ENCODE assay signal across 20 mouse cellular contexts in genomic region chr2:129057920-129058361, GRCm38 (mm10). TPM values are rescaled to one million over a fixed set of nuclear protein-coding genes. Genes with fewer than 3 reads are reported as not detected.
DNase-seq lines count a peak whose midpoint lies in the region; ATAC-seq and TF ChIP-seq lines count a peak whose summit lies in the region.
"Had no signal": no experiment of that assay in that cellular context is flagged by ENCODE, and none has a peak within 500 bp of the region (broad histone marks: within the 10 kb centered on the region; RNA-seq: fewer than 3 reads in every experiment).

No protein-coding gene starts in this region.

- no peak overlapping the region for H3K9ac ChIP-seq in stomach, embryonic 15.5 days
- H3K9ac ChIP-seq in stomach, postnatal 0 days (ENCODE audit: low read length) = no peak overlapping the region
- H3K9ac ChIP-seq in liver, embryonic 11.5 days (ENCODE audit: low read depth, low read length) = peak overlapping the region; percentile 34; the same call in 1 of the 2 replicates
- H3K9ac ChIP-seq in liver, embryonic 15.5 days = peak overlapping the region; percentile 4; the same call in 1 of the 2 replicates
- H3K9ac ChIP-seq in hindbrain, embryonic 16.5 days (ENCODE audit: low read depth, low read length) = no peak overlapping the region
- H3K9ac ChIP-seq: embryonic facial prominence, embryonic 13.5 days; hindbrain, embryonic 12.5 days had no signal

- no peak for DNase-seq in stomach, postnatal 0 days (ENCODE audit: low spot score)
- no peak for DNase-seq in liver, embryonic 11.5 days (ENCODE audit: low spot score)
- no peak for DNase-seq in urinary bladder, postnatal 10 days (ENCODE audit: low spot score)
- no peak for DNase-seq in kidney, adult 11 months
- DNase-seq: adrenal gland, postnatal 10 days; cerebellum, adult 18-20 months; cerebellum, adult 9-11 months; cerebellum, postnatal 36 days; gastrocnemius, adult 2 months; gastrocnemius, postnatal 25 days; heart, postnatal 10 days; heart, postnatal 4 days had no signal

- H3K4me1 ChIP-seq in stomach, embryonic 15.5 days = no peaks in the 10 kb centered on the region
- H3K4me1 ChIP-seq in stomach, postnatal 0 days (replicated peaks; ENCODE audit: control insufficient read depth, insufficient read depth) = no peaks in the 10 kb centered on the region
- H3K4me1 ChIP-seq in liver, embryonic 11.5 days (replicated peaks; ENCODE audit: control insufficient read depth, insufficient read depth, low read length) = 0 out of 2 replicates have a peak, but pooled peaks cover 4% of the 10 kb centered on the region
- peaks cover 21% of the 10 kb centered on the region for H3K4me1 ChIP-seq in liver, embryonic 15.5 days (replicated peaks)
- no peaks in the 10 kb centered on the region for H3K4me1 ChIP-seq in hindbrain, embryonic 16.5 days (ENCODE audit: control insufficient read depth, insufficient read depth, low read depth, low read length)
- H3K4me1 ChIP-seq: embryonic facial prominence, embryonic 13.5 days; forebrain, embryonic 10.5 days; hindbrain, embryonic 12.5 days had no signal

- H3K27ac ChIP-seq in stomach, embryonic 15.5 days = no peak overlapping the region
- no peak overlapping the region for H3K27ac ChIP-seq in stomach, postnatal 0 days (replicated peaks)
- no peak overlapping the region for H3K27ac ChIP-seq in liver, embryonic 11.5 days (ENCODE audit: low read depth, low read length)
- H3K27ac ChIP-seq in liver, embryonic 15.5 days (replicated peaks) = peak overlapping the region; percentile 51; the same call in 1 of the 2 replicates
- H3K27ac ChIP-seq in hindbrain, embryonic 16.5 days (ENCODE audit: low read depth, low read length) = no peak overlapping the region
- H3K27ac ChIP-seq: embryonic facial prominence, embryonic 13.5 days; forebrain, embryonic 10.5 days; gastrocnemius, adult 2 months; hindbrain, embryonic 12.5 days; hindbrain, postnatal 0 days had no signal

- peak; percentile 63; the same call in 1 of the 2 replicates for ATAC-seq in stomach, embryonic 15.5 days (ENCODE audit: insufficient read depth, low FRiP score, low read depth)
- ATAC-seq in stomach, postnatal 0 days (ENCODE audit: low FRiP score, low TSS enrichment) = no peak
- peak; percentile 96 for ATAC-seq in liver, embryonic 11.5 days (replicated peaks; ENCODE audit: low FRiP score)
- ATAC-seq in liver, embryonic 15.5 days (ENCODE audit: insufficient read depth) = peak; percentile 97
- no peak for ATAC-seq in hindbrain, embryonic 16.5 days
- ATAC-seq: forebrain, embryonic 14.5 days; hindbrain, postnatal 0 days had no signal

- no peaks in the 10 kb centered on the region for H3K9me3 ChIP-seq in stomach, embryonic 15.5 days
- no peaks in the 10 kb centered on the region; the same call in 1 of the 2 replicates for H3K9me3 ChIP-seq in stomach, postnatal 0 days (ENCODE audit: control insufficient read depth, low read length)
- H3K9me3 ChIP-seq in liver, embryonic 11.5 days (ENCODE audit: control insufficient read depth, low read length) = no peaks in the 10 kb centered on the region; the same call in 1 of the 2 replicates
- H3K9me3 ChIP-seq in liver, embryonic 15.5 days (replicated peaks) = no peaks in the 10 kb centered on the region
- peaks cover 8% of the 10 kb centered on the region; the same call in 1 of the 2 replicates for H3K9me3 ChIP-seq in hindbrain, embryonic 16.5 days (ENCODE audit: control insufficient read depth, low read length)
- H3K9me3 ChIP-seq: hindbrain, embryonic 12.5 days had no signal

- no peak overlapping the region for H3K4me3 ChIP-seq in stomach, embryonic 15.5 days (replicated peaks)
- no peak overlapping the region for H3K4me3 ChIP-seq in stomach, postnatal 0 days (ENCODE audit: low read depth, low read length)
- no peak overlapping the region for H3K4me3 ChIP-seq in liver, embryonic 11.5 days (ENCODE audit: low read depth, low read length)
- H3K4me3 ChIP-seq in liver, embryonic 15.5 days (replicated peaks) = no peak overlapping the region
- H3K4me3 ChIP-seq in hindbrain, embryonic 16.5 days (ENCODE audit: low read length) = no peak overlapping the region
- H3K4me3 ChIP-seq: embryonic facial prominence, embryonic 13.5 days; forebrain, embryonic 10.5 days; gastrocnemius, adult 2 months; hindbrain, embryonic 12.5 days had no signal

- TF ChIP-seq CTCF in stomach, postnatal 0 days (IDR thresholded peaks at IDR 0.05; ENCODE audit: low read depth) = no peak

- no peaks in the 10 kb centered on the region for H3K36me3 ChIP-seq in stomach, embryonic 15.5 days
- no peaks in the 10 kb centered on the region for H3K36me3 ChIP-seq in stomach, postnatal 0 days (ENCODE audit: control insufficient read depth, insufficient read depth, low read length)
- no peaks in the 10 kb centered on the region for H3K36me3 ChIP-seq in liver, embryonic 11.5 days (ENCODE audit: control insufficient read depth, insufficient read depth, low read length)
- H3K36me3 ChIP-seq in liver, embryonic 15.5 days (replicated peaks) = no peaks in the 10 kb centered on the region
- H3K36me3 ChIP-seq in hindbrain, embryonic 16.5 days (ENCODE audit: control insufficient read depth, insufficient read depth, low read length) = no peaks in the 10 kb centered on the region
- H3K36me3 ChIP-seq: embryonic facial prominence, embryonic 13.5 days; forebrain, embryonic 10.5 days; hindbrain, embryonic 12.5 days had no signal

- no peak overlapping the region for H3K4me2 ChIP-seq in stomach, embryonic 15.5 days
- H3K4me2 ChIP-seq in stomach, postnatal 0 days (replicated peaks; ENCODE audit: low read depth) = no peak overlapping the region
- H3K4me2 ChIP-seq in liver, embryonic 11.5 days = peak overlapping the region; percentile 13
- H3K4me2 ChIP-seq in liver, embryonic 15.5 days = peak overlapping the region; percentile 49
- H3K4me2 ChIP-seq in hindbrain, embryonic 16.5 days (ENCODE audit: low read length) = no peak overlapping the region
- H3K4me2 ChIP-seq: embryonic facial prominence, embryonic 13.5 days; hindbrain, embryonic 12.5 days had no signal

- no peak for TF ChIP-seq EP300 in stomach, postnatal 0 days (optimal IDR thresholded peaks at IDR 0.05)

- H3K27me3 ChIP-seq in stomach, embryonic 15.5 days (replicated peaks) = no peaks in the 10 kb centered on the region
- H3K27me3 ChIP-seq in stomach, postnatal 0 days (ENCODE audit: control insufficient read depth, insufficient read depth, low read length) = no peaks in the 10 kb centered on the region
- 0 out of 2 replicates have a peak, but pooled peaks cover under 1% of the 10 kb centered on the region for H3K27me3 ChIP-seq in liver, embryonic 11.5 days (replicated peaks; ENCODE audit: control insufficient read depth, insufficient read depth, low read length)
- H3K27me3 ChIP-seq in liver, embryonic 15.5 days = 0 out of 2 replicates have a peak, but pooled peaks cover 12% of the 10 kb centered on the region
- no peaks in the 10 kb centered on the region for H3K27me3 ChIP-seq in hindbrain, embryonic 16.5 days (replicated peaks; ENCODE audit: control insufficient read depth, insufficient read depth, low read length)
- H3K27me3 ChIP-seq: embryonic facial prominence, embryonic 13.5 days; hindbrain, embryonic 12.5 days had no signal

- WGBS in stomach, embryonic 15.5 days = 85% methylated on average over 6 of the region's 6 CpGs
- WGBS in stomach, postnatal 0 days = 93% methylated on average over 6 of the region's 6 CpGs
- 58% methylated on average over 6 of the region's 6 CpGs for WGBS in liver, embryonic 11.5 days
- 50% methylated on average over 6 of the region's 6 CpGs for WGBS in liver, embryonic 15.5 days (ENCODE audit: insufficient replicate concordance)
- 92% methylated on average over 6 of the region's 6 CpGs for WGBS in hindbrain, embryonic 16.5 days

RNA-seq across cellular contexts. Expression of gene Ttl, which starts 7.8 kb away (rescaled TPM):
- 13.4 TPM in 2 replicates for polyA plus RNA-seq in stomach, embryonic 15.5 days (2015; fragmentation: Nextera tagmentation; extraction: Ambion mirVana)
- 6.8 and 7.1 TPM in 2 replicates for polyA plus RNA-seq in stomach, postnatal 0 days (2015; fragmentation: Nextera tagmentation; extraction: Ambion mirVana)
- 5.2 and 6.1 TPM in 2 replicates for polyA plus RNA-seq in liver, embryonic 11.5 days (2014; fragmentation: Nextera tagmentation; extraction: Ambion mirVana)
- polyA plus RNA-seq in liver, embryonic 15.5 days (2015; fragmentation: Nextera tagmentation; extraction: Ambion mirVana) = 1.6 and 1.8 TPM in 2 replicates
- 38.2 and 46.9 TPM in 2 replicates for polyA plus RNA-seq in hindbrain, embryonic 16.5 days (2015; fragmentation: Nextera tagmentation; extraction: Ambion mirVana)

RNA-seq across cellular contexts. Expression of gene Vinac1, which starts 10.0 kb away (rescaled TPM):
- 0.08 and 0.09 TPM in 2 replicates for polyA plus RNA-seq in stomach, embryonic 15.5 days (2015; fragmentation: Nextera tagmentation; extraction: Ambion mirVana)
- polyA plus RNA-seq in stomach, postnatal 0 days (2015; fragmentation: Nextera tagmentation; extraction: Ambion mirVana) = 0.16 and 0.22 TPM in 2 replicates
- polyA plus RNA-seq in liver, embryonic 11.5 days (2014; fragmentation: Nextera tagmentation; extraction: Ambion mirVana) = 0.05 and 0.06 TPM in 2 replicates
- not detected in 2 replicates for polyA plus RNA-seq in liver, embryonic 15.5 days (2015; fragmentation: Nextera tagmentation; extraction: Ambion mirVana)
- 0.70 and 0.92 TPM in 2 replicates for polyA plus RNA-seq in hindbrain, embryonic 16.5 days (2015; fragmentation: Nextera tagmentation; extraction: Ambion mirVana)

RNA-seq across cellular contexts. Expression of gene Polr1b, which starts 42.9 kb away (rescaled TPM):
- 26.9 and 29.4 TPM in 2 replicates for polyA plus RNA-seq in stomach, embryonic 15.5 days (2015; fragmentation: Nextera tagmentation; extraction: Ambion mirVana)
- polyA plus RNA-seq in stomach, postnatal 0 days (2015; fragmentation: Nextera tagmentation; extraction: Ambion mirVana) = 9.3 and 9.5 TPM in 2 replicates
- 52.5 and 52.7 TPM in 2 replicates for polyA plus RNA-seq in liver, embryonic 11.5 days (2014; fragmentation: Nextera tagmentation; extraction: Ambion mirVana)
- polyA plus RNA-seq in liver, embryonic 15.5 days (2015; fragmentation: Nextera tagmentation; extraction: Ambion mirVana) = 12.2 and 12.9 TPM in 2 replicates
- 13.0 and 15.6 TPM in 2 replicates for polyA plus RNA-seq in hindbrain, embryonic 16.5 days (2015; fragmentation: Nextera tagmentation; extraction: Ambion mirVana)

Comparison
In these comparisons a context has a peak if more than half of its experiments do, and no peak if none do; other contexts are left out.
1. ATAC-seq: peak in stomach, embryonic 15.5 days (single experiment), liver, embryonic 11.5 days (single experiment) and liver, embryonic 15.5 days (single experiment); none in stomach, postnatal 0 days (single experiment) and hindbrain, embryonic 16.5 days (single experiment).
2. H3K4me2 ChIP-seq: peak in liver, embryonic 11.5 days (single experiment) and liver, embryonic 15.5 days (single experiment); none in stomach, embryonic 15.5 days (single experiment), stomach, postnatal 0 days (single experiment) and hindbrain, embryonic 16.5 days (single experiment).
3. H3K9ac ChIP-seq: peak in liver, embryonic 11.5 days (single experiment) and liver, embryonic 15.5 days (single experiment); none in stomach, embryonic 15.5 days (single experiment), stomach, postnatal 0 days (single experiment) and hindbrain, embryonic 16.5 days (single experiment).